Mouse (Mus musculus): ENCODE measurements around the gene Smim24. TPM values are rescaled to one million over a fixed set of nuclear protein-coding genes. Genes with fewer than 3 reads are reported as not detected.

Gene Smim24
- polyA plus RNA-seq, 1 experiment from 2014 or later = 1.7 TPM

- DNase-seq (no peak), ATAC-seq (no peak)
- no peak for TF ChIP-seq CTCF (IDR thresholded peaks at IDR 0.05; ENCODE audit: low read depth)
- TF ChIP-seq EP300 (IDR thresholded peaks at IDR 0.05; ENCODE audit: low read depth) = no peak
- Histone ChIP-seq H3K4me3 (ENCODE audit: low read depth, low read length) (no peak overlapping the region), H3K9me3 (ENCODE audit: low read length) (no peaks in the 10 kb centered on the region), H3K9ac (replicated peaks) (no peak overlapping the region), H3K27me3 (ENCODE audit: insufficient read depth, low read length) (no peaks in the 10 kb centered on the region), H3K36me3 (replicated peaks; ENCODE audit: insufficient read depth, low read length) (peaks cover 24% of the 10 kb centered on the region), H3K27ac (ENCODE audit: low read depth) (no peak overlapping the region), H3K4me2 (ENCODE audit: low read depth, low read length) (no peak overlapping the region), H3K4me1 (ENCODE audit: insufficient read depth) (peaks cover 26% of the 10 kb centered on the region)
- 91% methylated on average over 20 of the region's 20 CpGs for WGBS (ENCODE audit: insufficient replicate concordance)
Observed at GRCm38 (mm10) chr10:81387716-81388115, 5.1 kb upstream of the Smim24 start.

GRCm38 (mm10) chr10:81388505-81389055 is 4.3 kb upstream of the Smim24 start, which contains the start of gene Gm48552:
Gene Gm48552 (plus strand): TSS chr10:81389005.
- Histone ChIP-seq H3K27me3 (ENCODE audit: insufficient read depth, low read length) (no peaks in the 10 kb centered on the region), H3K27ac (ENCODE audit: low read depth) (0 out of 2 replicates have a peak within 1 kb of the TSS, but pooled peaks have one; percentile 11), H3K4me1 (ENCODE audit: insufficient read depth) (peaks cover 35% of the 10 kb centered on the region), H3K9me3 (ENCODE audit: low read length) (no peaks in the 10 kb centered on the region), H3K4me3 (ENCODE audit: low read depth, low read length) (no peak within 1 kb of the TSS), H3K36me3 (replicated peaks; ENCODE audit: insufficient read depth, low read length) (peaks cover 24% of the 10 kb centered on the region), H3K4me2 (ENCODE audit: low read depth, low read length) (no peak within 1 kb of the TSS), H3K9ac (replicated peaks) (no peak within 1 kb of the TSS)
- 64% methylated on average over 5 of the region's 5 CpGs for WGBS (ENCODE audit: insufficient replicate concordance)
- TF ChIP-seq CTCF (IDR thresholded peaks at IDR 0.05; ENCODE audit: low read depth) (no peak), EP300 (IDR thresholded peaks at IDR 0.05; ENCODE audit: low read depth) (no peak)
- DNase-seq (no peak), ATAC-seq (no peak)

GRCm38 (mm10) chr10:81389373-81389772 is 3.5 kb upstream of the Smim24 start:
- Histone ChIP-seq H3K9ac (replicated peaks) (no peak overlapping the region), H3K4me2 (ENCODE audit: low read depth, low read length) (no peak overlapping the region), H3K36me3 (replicated peaks; ENCODE audit: insufficient read depth, low read length) (peaks cover 24% of the 10 kb centered on the region), H3K27me3 (ENCODE audit: insufficient read depth, low read length) (no peaks in the 10 kb centered on the region), H3K4me1 (ENCODE audit: insufficient read depth) (peaks cover 39% of the 10 kb centered on the region), H3K4me3 (ENCODE audit: low read depth, low read length) (no peak overlapping the region), H3K9me3 (ENCODE audit: low read length) (no peaks in the 10 kb centered on the region), H3K27ac (ENCODE audit: low read depth) (no peak overlapping the region)
- ATAC-seq (no peak), DNase-seq (no peak)
- TF ChIP-seq EP300 (IDR thresholded peaks at IDR 0.05; ENCODE audit: low read depth) (no peak), CTCF (IDR thresholded peaks at IDR 0.05; ENCODE audit: low read depth) (no peak)
- WGBS (ENCODE audit: insufficient replicate concordance) = 69% methylated on average over 3 of the region's 3 CpGs

GRCm38 (mm10) chr10:81389801-81390677 is 2.8 kb upstream of the Smim24 start:
- H3K27ac ChIP-seq (ENCODE audit: low read depth) = no peak overlapping the region
- no peak overlapping the region for H3K9ac ChIP-seq (replicated peaks)
- H3K4me1 ChIP-seq (ENCODE audit: insufficient read depth) = peaks cover 37% of the 10 kb centered on the region

GRCm38 (mm10) chr10:81390678-81390965 is 2.2 kb upstream of the Smim24 start:
- H3K9ac ChIP-seq (replicated peaks) = no peak overlapping the region
- 84% methylated on average over 12 of the region's 13 CpGs for WGBS (ENCODE audit: insufficient replicate concordance)
- TF ChIP-seq CTCF (IDR thresholded peaks at IDR 0.05; ENCODE audit: low read depth) (no peak), EP300 (IDR thresholded peaks at IDR 0.05; ENCODE audit: low read depth) (no peak)
- H3K27me3 ChIP-seq (ENCODE audit: insufficient read depth, low read length) = no peaks in the 10 kb centered on the region
- H3K9me3 ChIP-seq (ENCODE audit: low read length) = no peaks in the 10 kb centered on the region
- no peak overlapping the region for H3K27ac ChIP-seq (ENCODE audit: low read depth)
- no peak overlapping the region for H3K4me2 ChIP-seq (ENCODE audit: low read depth, low read length)
- H3K4me1 ChIP-seq (ENCODE audit: insufficient read depth) = peaks cover 31% of the 10 kb centered on the region
- DNase-seq = no peak
- no peak overlapping the region for H3K4me3 ChIP-seq (ENCODE audit: low read depth, low read length)
- peaks cover 24% of the 10 kb centered on the region for H3K36me3 ChIP-seq (replicated peaks; ENCODE audit: insufficient read depth, low read length)
- no peak for ATAC-seq

More at GRCm38 (mm10) chr10:81389801-81390677, 2.8 kb upstream of the Smim24 start:
- no peak for TF ChIP-seq EP300 (IDR thresholded peaks at IDR 0.05; ENCODE audit: low read depth)
- peak; percentile 96 for TF ChIP-seq CTCF (IDR thresholded peaks at IDR 0.05; ENCODE audit: low read depth)
- Histone ChIP-seq H3K4me3 (ENCODE audit: low read depth, low read length) (no peak overlapping the region), H3K27me3 (ENCODE audit: insufficient read depth, low read length) (no peaks in the 10 kb centered on the region), H3K9me3 (ENCODE audit: low read length) (no peaks in the 10 kb centered on the region), H3K4me2 (ENCODE audit: low read depth, low read length) (no peak overlapping the region), H3K36me3 (replicated peaks; ENCODE audit: insufficient read depth, low read length) (peaks cover 24% of the 10 kb centered on the region)
- 55% methylated on average over 23 of the region's 23 CpGs for WGBS (ENCODE audit: insufficient replicate concordance)
- ATAC-seq (peak; percentile 62), DNase-seq (peak; percentile 86)

GRCm38 (mm10) chr10:81392270-81392669 is 581 bp upstream of the Smim24 start:
- Histone ChIP-seq H3K4me2 (ENCODE audit: low read depth, low read length) (no peak overlapping the region), H3K27me3 (ENCODE audit: insufficient read depth, low read length) (no peaks in the 10 kb centered on the region), H3K4me3 (ENCODE audit: low read depth, low read length) (no peak overlapping the region), H3K4me1 (ENCODE audit: insufficient read depth) (peaks cover 25% of the 10 kb centered on the region), H3K36me3 (replicated peaks; ENCODE audit: insufficient read depth, low read length) (peaks cover 9% of the 10 kb centered on the region), H3K27ac (ENCODE audit: low read depth) (no peak overlapping the region), H3K9me3 (ENCODE audit: low read length) (no peaks in the 10 kb centered on the region), H3K9ac (replicated peaks) (no peak overlapping the region)
- ATAC-seq (no peak), DNase-seq (no peak)
- 69% methylated on average over 6 of the region's 6 CpGs for WGBS (ENCODE audit: insufficient replicate concordance)
- TF ChIP-seq EP300 (IDR thresholded peaks at IDR 0.05; ENCODE audit: low read depth) (no peak), CTCF (IDR thresholded peaks at IDR 0.05; ENCODE audit: low read depth) (no peak)

All from liver, postnatal 0 days (tissue).